Mouse (Mus musculus) induced T-regulatory cell, adult 2 months (primary cell): ENCODE results near the gene Hint1.
"Not testable (repeated sequence)": the region's sequence is repeated elsewhere in the genome, so short reads cannot be mapped to it uniquely, and the experiment has no call there.

ENCODE experiments used
- DNase-seq: peaks from one replicate; pipeline ENCODE4 v3.0.0-alpha.2; 2012; ENCODE audit warnings: low read depth

Gene Hint1

DNA sequence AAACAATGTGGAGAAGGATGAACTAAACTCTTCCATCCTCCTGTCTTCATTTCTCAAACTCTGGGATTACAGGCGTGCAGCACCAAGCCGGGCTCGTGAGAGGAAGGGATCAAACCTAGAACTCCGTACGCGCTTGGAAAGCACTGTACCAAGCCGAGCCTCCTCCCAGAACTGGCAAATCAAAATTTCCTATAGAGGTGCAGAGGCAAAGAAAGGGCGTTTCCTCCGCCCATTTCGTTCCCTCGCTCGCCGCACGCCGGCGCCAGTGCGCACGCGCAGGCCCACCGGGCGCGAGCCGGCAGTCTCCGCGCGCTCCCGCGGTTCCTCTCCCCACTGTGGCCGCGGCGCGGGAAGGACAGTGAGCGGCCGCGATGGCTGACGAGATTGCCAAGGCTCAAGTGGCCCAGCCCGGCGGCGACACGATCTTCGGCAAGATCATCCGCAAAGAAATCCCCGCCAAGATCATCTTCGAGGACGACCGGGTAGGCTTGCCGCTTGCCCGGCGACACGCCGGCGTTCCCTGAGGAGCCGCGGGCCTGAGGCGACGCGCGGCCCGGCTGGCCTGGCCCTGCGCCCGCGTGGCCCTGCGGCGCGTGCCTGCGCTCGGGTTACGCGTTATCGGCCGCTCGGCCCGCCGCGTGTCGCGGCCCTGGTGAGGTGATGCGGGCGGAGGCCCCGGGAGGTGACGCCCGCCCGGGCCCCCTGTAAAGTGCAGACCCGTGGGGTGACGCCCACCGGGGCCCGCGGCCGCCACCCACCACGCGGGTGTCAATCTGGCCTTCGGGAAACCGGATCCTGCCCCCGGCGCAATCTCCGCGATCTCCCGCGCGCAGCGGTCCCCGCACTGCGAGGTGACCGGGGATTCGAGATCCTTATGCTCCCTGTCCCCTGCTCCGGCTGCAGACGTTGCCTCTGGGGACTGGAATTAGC lies at the start of gene Hint1:
Gene Hint1 (plus strand): TSS at position 265 of the 930 bp plus-strand sequence.
- DNase-seq, result peak; percentile 94

DNA sequence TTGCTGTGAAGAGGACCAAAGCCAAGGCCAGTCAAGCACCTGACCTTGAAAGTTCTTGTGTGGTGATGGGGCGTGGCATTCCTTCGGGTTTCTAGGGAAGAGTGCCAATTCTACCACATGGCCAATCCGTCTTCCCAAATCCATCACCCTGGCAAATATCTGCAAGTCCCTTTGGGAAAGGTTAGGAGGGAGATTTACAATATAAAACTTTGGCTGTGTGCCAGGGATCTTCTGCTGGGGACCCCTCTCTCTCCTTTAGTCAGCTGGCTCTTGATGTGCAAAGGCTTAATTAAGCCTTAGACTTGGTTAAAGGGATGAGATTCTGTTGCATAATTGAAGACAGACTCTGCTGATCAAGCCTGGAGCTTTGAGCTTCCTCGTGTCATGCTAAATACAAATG lies 48.7 kb upstream of the Hint1 start:
- no peak for DNase-seq

DNA sequence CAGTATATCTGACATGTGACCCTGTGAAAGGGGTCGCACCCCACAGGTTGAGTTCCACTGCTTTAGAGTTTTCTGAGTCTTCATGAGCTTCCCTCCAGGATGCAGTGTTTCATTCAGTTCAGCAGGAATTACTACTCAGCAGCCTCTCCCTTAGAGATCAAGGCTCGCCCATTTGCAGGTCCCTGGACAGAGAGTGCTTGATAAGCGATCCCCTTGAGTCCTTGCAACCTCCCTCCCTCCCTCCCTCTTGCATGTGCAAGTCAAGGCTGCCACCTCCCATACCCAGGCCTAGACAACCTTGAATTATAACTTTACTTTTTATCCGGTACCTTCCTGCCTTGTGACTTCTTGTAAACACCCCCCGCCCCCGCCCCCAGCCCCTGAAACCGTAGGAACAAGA lies 46.7 kb upstream of the Hint1 start:
- DNase-seq, result no peak

DNA sequence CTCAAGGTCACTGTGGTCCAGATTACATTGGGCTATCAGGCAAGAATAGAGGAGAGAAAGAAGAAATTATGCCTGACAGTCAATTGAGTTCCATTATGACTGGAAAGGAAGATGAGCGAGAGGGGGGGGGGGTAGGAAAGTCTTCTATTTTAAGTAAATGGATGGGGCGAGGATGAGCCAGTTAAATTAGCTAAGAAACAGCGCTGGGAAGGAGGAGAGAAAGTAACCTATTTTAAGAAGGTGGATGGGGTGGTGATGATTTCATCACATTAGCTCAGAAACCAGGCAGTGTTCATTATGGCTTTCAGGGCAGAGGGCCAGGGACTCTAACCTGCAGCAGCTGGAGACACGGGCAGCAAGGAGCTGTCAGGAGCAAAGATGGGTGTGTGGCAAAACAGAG lies 42.7 kb upstream of the Hint1 start:
- DNase-seq, result no peak

DNA sequence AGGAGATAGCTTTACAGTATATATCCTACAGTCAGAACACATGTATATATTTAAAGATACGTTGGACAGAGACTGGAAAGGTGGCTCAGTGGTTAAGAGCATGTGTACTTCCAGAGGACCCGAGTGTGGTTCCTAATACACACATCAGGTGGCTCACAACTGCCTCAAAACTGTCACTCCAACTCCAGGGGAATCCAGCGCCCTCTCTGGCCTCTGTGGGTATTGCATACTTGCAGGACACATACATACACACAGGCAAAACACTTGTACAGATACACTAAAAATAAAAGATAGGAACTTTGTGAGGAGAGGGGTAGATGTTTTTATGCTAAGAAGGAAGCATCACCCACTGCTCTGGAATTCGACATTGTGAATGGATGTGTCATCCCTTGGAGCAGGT lies 40.4 kb upstream of the Hint1 start:
- DNase-seq, result no peak

DNA sequence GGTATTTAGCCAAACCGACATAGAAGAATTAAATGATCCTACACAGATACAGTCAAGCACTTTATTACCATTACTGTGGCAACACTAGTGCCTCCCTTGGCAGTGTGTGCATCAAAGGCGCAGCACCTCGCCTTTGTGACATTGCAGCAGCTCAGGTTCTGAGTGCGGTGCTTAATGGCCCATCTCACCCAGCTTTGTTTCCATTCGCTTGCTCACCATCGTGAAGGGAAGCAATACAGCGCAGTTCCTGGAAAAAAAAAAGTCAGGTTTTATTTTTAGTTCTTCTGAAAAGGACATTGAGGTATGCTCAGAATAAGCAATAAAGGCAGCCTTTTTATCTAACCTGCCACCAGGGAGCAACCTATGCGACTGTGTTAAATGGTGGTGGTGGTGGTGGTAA lies 39.4 kb upstream of the Hint1 start:
- DNase-seq, result no peak

DNA sequence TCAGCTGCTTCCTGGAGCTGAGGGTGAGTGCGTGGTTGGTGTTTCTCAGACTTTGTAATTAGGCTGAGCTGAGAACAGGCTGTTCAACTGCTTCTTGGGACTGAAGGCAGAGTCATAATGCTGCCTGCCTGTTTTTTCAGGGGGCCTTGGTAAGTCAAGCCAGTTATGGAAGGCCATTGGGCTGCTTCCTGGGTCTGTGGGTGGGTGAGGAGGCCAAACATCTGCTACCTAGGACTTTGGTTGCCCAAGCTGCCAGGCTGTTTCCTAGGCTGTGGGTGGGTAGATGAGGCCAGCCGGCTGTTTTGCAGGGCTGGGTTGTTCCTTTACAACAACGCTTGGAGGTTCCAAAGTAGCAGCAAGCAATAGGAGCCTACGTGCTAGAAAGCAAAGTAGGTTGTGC lies 32.4 kb upstream of the Hint1 start:
- DNase-seq, result no peak

DNA sequence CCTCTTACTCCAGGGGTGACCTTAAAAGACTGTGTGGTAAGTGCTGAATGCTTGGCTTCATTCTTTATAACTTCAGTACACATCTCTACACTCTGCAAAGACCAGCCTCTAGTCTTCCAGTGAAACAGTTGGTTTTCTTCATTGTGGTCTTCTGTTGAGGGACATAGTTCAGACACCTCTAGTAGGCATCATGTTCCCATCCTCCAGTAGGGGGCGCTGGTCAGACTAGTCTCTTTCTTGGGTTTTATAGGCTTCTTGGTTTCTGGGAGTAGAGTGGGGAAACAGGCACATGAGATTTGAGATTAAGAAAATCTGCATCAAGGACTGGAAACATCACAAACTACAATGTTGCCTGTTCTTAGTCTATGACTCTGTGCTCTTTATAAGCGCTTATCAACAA lies 31.6 kb upstream of the Hint1 start:
- peak; percentile 81 for DNase-seq

DNA sequence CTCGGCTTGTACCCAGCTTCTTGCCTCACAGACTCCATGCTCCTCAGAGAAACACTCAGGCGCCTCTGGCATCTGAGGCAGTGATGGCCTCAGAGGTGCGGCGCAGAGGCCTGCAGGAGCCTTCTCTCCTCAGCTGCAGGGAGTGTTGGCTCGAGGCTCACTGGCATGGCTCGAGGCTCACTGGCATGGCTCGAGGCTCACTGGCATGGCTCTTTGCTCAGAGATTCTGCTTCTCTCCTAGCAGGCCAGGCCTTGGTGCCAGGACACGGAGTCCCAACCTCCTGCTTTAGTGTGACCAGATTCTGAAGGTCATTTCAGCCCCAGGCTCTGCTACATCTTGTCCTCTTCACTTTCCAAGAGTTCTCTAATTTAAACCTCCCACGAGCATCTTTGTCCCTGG lies 30.1 kb upstream of the Hint1 start:
- DNase-seq, result no peak

DNA sequence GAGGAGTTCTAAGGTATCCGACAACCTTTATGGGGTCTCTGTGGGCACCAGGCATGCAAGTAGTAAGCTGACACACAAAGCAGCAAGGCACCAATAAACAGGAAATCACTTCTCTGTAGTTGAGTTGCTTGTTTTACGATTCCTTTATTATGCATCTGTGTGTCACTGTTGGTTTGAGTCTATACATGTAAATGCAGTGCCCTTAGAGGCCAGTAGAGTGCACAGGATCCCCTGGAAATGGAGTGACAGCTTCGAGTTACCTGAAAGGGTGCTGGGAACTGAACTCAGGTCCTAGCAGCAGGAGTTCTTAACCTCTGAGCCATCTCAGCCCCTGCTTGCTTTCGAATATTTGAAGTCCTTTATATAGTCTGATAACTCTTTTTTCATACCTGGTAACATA lies 26.5 kb upstream of the Hint1 start:
- no peak for DNase-seq

DNA sequence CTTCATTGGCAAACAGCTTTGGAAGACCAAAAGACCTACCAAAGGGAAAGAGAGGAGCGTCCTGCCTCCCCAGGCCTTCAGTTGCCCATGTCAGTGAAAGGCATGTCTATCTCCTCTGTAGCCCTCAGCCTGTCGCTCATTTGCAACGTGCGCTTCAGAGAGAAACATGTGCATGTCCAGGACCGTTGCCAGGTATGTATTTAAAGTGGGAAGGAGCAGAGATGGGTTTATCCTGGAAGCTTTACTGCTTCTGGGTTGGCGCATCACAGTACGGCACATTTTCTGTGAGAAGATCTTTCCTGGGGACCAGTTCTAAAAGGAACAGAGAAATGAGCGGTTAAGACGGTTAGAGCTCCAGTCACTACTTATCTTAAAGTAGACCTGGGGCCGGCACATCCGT lies 25.3 kb upstream of the Hint1 start:
- no peak for DNase-seq

DNA sequence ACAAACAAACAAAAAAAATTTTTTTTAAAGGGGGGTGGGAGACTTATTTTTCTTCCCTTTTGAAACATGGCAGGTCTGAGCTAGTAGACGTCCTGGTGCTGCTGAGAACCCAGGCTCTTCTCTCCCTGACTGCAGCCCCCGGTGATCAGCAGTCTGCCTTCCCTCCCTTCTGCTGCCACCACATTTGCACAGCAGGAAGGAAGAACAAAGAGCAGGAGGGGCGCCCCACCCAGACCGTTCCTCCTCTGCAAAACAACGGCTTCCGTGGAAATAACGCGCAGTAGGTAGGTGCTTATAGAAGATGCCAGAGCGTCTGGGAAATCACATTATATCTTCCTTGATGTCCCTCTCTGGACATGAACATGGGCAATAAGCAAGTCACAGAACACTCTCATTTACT lies 21.8 kb upstream of the Hint1 start:
- peak; percentile 83 for DNase-seq

DNA sequence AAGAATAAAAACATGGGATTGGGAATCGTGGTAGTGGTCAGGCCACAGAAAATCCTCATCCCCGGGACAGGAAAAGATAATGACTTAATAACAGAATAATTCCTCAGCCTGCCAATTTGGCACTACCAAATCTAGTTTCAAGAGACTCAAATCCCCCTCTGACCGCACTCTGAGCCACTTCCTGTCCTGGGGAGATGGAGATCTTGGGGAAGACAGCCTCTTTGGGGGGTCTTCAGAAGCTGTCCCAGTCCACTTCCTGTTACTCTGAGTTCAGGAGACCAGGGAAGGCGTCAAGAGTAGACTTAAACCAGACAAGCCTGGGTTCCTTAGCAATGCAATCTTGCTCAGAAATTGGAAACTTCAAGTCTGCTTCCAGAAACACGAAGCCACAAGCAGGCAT lies 21.2 kb upstream of the Hint1 start:
- DNase-seq, result peak; percentile 54

DNA sequence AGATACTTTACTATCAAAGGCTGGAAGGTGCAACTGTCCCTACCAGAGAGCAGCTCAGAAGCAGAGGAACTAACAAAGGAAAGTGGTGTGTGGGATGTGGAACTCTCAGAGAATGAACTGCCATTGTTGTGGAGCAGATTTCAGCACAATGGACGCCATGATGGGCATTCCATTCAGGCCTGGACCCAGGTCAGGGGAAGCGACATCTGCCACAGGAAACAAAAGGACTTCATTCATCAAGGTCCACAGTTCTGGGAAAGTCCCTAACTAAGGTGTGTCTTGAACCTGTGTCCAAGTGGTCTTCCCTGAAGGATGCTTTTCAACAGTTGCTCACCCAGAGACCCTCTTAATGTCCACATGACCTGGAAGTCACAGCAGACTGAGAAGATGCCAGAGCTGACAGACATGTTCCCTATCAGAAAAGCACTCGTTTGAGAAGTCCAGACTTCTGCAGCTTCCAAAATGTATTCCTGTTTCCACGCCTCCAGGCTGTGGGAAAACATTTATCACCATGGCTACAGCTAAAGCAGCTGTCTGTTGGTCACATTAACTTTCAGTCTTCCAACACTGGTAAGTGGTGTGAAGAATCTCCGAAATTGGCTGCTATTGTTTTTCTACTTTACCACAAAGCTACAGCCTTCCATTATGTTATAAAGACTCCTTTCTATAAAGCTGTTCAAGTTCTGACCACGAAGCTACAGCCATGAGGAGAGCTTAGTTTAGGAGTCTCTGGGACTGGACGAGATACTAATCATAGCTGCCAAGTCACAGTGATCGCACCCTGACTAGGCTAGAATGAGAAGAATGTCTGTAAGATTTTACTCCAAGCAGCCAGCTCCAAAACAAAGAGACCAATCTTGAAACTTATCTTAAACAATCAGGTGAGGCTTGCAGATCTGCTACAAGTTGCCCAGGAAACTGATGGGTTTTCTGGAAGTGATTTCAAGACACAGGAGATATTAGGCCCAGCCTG lies 20.4 kb upstream of the Hint1 start:
- no peak for DNase-seq

DNA sequence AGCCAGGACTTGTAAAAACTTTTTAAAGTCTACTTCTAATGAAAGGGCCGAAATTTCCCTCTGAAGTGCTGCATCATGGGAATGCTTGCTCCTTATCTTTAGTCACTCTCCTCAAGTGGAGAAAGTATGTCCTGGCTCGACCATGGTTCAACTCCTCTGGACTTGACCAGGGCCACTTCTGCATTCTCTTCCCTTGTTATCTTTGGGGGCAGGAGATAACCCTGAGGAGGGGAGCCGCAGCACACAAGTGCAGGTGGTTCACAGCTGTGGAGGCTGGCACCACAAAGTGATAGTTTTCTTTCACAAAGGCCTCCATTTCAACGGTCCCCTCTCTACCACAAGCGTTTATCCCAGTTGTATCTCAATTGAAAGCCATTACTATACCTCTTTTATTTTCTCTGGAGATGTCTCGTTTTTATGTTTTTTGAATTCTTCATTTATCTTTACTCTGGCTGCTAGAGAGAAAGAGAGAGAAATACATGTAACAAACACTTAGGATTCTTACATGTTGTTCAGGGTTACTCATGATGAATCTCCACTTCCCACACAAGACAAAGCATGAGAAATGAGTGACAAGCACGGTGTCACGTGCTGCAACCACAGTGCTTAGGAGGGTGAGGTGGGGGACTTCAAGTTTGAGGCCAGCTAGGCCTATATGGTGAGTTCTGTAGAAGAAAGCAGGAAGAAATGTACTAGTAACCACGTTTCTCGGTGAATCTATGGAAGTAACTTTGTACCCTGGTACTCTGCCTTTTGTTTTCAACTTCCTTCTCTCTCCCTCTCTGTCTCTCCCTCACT lies 16.0 kb upstream of the Hint1 start:
- DNase-seq, result peak; percentile 54

DNA sequence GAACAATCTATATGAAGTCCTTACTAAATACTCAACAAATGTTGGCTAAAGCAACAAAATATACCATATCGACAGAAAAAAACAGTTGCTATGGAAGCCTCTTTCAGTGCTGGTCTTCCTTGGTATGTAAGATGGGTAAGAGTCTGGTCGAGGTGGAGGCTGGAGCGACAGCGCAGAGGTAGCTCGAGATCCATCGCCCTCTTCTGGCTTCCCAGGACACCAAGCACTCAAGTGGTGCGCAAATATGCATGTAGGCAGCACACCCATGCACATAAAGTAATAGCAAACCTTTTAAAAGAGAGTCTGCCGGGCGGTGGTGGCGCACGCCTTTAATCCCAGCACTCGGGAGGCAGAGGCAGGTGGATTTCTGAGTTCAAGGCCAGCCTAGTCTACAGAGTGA lies 14.5 kb upstream of the Hint1 start:
- DNase-seq, result no peak

DNA sequence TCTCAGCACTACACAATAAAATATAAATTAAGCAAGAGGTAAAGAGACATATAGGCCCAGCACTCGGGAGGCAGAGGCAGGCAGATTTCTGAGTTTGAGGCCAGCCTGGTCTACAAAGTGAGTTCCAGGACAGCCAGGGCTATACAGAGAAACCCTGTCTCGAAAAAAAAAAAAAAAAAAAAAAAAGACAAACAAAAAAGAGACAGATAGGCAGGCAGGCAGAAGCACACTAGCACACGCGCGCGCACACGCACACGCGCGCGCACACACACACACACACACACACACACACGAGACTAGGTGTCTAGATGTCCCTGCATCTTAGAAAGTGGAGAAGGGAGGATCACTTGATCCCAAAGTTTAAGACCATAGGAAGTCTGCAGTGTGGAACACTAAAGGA lies 7.3 kb upstream of the Hint1 start:
- not testable (repeated sequence) for DNase-seq

DNA sequence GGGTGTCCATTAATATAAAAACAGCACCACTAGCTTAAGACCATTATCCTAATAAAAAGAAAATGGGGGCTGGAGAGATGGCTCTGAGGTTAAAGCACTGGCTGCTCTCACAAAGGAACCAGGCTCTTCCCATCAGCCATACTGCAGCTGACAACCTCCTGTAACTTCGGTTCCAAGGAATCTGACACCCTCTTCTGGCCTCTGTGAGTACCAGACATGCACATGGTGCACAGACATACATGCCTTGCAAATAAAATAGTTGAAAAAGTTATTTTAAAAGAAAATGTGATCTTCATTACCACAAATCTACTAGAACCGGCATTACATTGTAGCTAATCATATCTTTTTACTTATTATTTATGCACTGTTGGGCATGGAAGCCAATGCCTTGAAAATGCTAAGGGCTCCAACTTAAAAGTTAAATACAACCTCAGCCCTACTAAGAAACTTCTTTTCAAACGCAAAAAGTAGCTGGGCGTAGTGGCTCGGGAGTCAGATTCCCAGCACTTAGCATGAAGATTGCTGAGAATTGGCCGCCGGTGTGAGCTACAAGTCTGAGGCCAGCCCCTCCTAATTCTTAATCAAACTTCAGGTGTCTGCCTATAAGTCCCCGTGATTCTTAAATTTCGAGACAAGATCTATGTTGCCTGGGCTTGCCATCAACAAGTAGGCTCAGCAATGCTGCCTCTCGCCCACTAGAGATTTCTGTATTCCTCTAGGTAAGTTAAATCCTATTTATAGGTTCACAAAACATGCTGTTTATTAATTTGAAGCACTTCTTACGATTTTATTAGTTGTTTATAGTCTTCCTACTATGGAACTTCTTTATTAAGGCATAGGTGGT lies 6.6 kb upstream of the Hint1 start:
- DNase-seq, result peak; percentile 69

DNA sequence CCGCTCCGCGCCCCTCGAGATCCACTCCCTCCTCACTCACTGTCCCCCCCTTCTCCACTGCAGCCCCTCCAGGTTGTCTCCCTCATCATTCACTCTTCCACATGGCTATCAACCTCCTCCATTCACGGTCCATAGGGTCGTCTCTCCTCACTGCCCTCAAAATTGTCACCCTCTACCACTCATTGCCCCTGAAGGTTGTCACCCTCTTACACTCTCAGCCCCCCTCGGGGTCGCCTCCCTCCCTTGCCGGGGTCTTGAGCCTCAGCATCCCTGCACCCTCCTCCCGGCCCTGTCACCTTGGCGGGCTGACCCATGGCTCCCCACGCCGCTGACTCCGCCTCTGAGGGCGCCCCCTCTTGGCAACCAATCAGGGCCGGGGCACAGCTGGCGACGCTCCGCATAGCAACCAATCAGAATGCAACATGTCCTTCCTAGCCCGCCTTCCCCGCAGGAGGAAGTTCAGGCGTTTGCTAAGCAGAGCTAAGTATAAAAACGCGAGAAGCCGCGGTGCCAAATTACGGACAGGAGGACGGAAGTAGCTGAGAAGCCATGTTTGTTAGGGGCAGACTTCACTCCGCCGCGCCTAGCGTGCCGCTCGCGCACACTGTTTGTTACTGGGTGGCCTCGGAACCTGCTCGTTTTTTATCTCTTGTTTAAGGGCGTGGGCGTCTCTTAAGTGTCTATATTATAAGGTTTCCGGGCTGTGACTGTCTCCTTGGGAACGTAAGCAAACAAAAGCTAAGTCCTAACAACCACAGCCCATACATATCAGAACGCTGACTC lies 5.7 kb upstream of the Hint1 start, which contains the start of gene Lyrm7:
Gene Lyrm7 (minus strand): TSS at position 661 of the 783 bp plus-strand sequence.
- DNase-seq, result peak; percentile 99
